In the genomic region with DNA sequence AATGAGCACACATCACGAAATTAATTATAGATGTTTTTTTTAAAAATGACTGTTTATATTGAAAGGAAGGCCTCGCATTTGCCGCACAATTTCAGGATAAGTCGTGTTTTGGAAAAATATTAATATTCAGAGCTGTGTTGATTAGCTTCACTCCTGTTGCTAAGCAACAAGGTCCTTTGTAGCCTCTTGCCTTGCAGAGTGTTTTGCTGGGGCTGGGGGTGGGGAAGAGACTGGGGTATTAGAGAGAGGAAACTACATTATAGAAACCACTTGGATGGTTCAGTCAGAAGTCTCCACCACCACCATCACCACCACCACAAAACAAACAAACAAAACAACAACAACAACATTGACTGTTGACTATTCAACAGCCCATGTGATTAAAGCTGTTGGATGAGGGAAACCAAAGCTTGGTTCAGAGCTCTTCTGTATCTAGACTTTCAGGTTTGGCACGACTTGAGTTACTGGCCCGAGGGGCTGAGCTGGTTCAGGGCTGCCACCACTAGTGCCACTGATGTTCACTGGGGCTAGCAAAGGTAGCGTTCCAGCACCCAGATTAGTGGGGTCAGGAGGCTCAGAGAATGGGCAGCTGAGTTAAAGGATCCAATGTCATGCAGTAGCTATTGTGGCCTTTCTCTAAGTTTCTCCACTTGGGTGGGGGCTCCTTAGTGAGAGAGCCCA, we compare ENCODE assay signal across 19 mouse cellular contexts.
DNase-seq lines count a peak whose midpoint lies in the region; TF ChIP-seq lines count a peak whose summit lies in the region.
"Had no signal": no experiment of that assay in that cellular context is flagged by ENCODE, and none has a peak within 500 bp of the region (broad histone marks: within the 10 kb centered on the region; RNA-seq: fewer than 3 reads in every experiment).

No protein-coding gene starts in this region.

- DNase-seq in embryo, embryonic 10.5 days (ENCODE audit: low spot score): peak; percentile 18
- no peak for DNase-seq in embryo, embryonic 10 days (ENCODE audit: low spot score)
- DNase-seq in layer of hippocampus, adult 2 months (ENCODE audit: low spot score in 2 of 2): peak in 1 of 2 experiments; percentile 13
- no peak for DNase-seq in layer of hippocampus, postnatal 36 days
- peak; percentile 12 for DNase-seq in midbrain, embryonic 10.5 days (ENCODE audit: low spot score)
- peak; percentile 35 for DNase-seq in retina, embryonic 14.5 days (ENCODE audit: low spot score)
- DNase-seq in thymus, postnatal 0 days (ENCODE audit: low spot score): no peak
- DNase-seq in lung, adult 18-20 months: no peak
- DNase-seq: adrenal gland, adult 2 months; cerebellum, adult 18-20 months; cerebellum, postnatal 36 days; gastrocnemius, postnatal 10 days; kidney, adult 8-10 months; left cerebral cortex, postnatal 4 days; lung, embryonic 14.5 days; lung, postnatal 4 days; right cerebral cortex, postnatal 25 days; thymus, postnatal 4 days had no signal

- H3K27ac ChIP-seq in layer of hippocampus, adult 2 months: peak overlapping the region; percentile 69
- H3K27ac ChIP-seq in midbrain, embryonic 10.5 days (replicated peaks): 0 out of 2 replicates have a peak overlapping the region, but pooled peaks have one; percentile 17
- H3K27ac ChIP-seq: neural tube, embryonic 12.5 days had no signal

- no peak for TF ChIP-seq CTCF in layer of hippocampus, adult 2 months (conservative IDR thresholded peaks at IDR 0.05)

- H3K4me3 ChIP-seq in layer of hippocampus, adult 2 months: no peak overlapping the region
- no peak overlapping the region for H3K4me3 ChIP-seq in midbrain, embryonic 10.5 days
- H3K4me3 ChIP-seq: neural tube, embryonic 12.5 days had no signal

- H3K36me3 ChIP-seq in midbrain, embryonic 10.5 days: no peaks in the 10 kb centered on the region
- H3K36me3 ChIP-seq: neural tube, embryonic 12.5 days had no signal

- peaks cover 27% of the 10 kb centered on the region for H3K27me3 ChIP-seq in midbrain, embryonic 10.5 days (ENCODE audit: low read depth, poor library complexity, severe bottlenecking)
- H3K27me3 ChIP-seq: neural tube, embryonic 12.5 days had no signal

- peaks cover 13% of the 10 kb centered on the region for H3K4me1 ChIP-seq in midbrain, embryonic 10.5 days
- H3K4me1 ChIP-seq: neural tube, embryonic 12.5 days had no signal

- WGBS in midbrain, embryonic 10.5 days: 81% methylated on average over 7 of the region's 7 CpGs

- H3K9me3 ChIP-seq in midbrain, embryonic 10.5 days (replicated peaks): no peaks in the 10 kb centered on the region
- H3K9me3 ChIP-seq: neural tube, embryonic 12.5 days had no signal

Comparison
In these comparisons a context has a peak if more than half of its experiments do, and no peak if none do; other contexts are left out.
1. DNase-seq: peak in embryo, embryonic 10.5 days (single experiment), midbrain, embryonic 10.5 days (single experiment) and retina, embryonic 14.5 days (single experiment); none in embryo, embryonic 10 days (single experiment), layer of hippocampus, postnatal 36 days (0 of 2), thymus, postnatal 0 days (single experiment) and lung, adult 18-20 months (0 of 2).